Mouse (Mus musculus) ES-Bruce4 (cell line): ENCODE data around the gene Nradd. TPM values are rescaled to one million over a fixed set of nuclear protein-coding genes. Genes with fewer than 3 reads are reported as not detected.
A peak's percentile ranks its signal among the peaks of the same experiment; 100 is the strongest.

Experiments
- H3K27ac ChIP-seq: 2 replicates; pipeline ENCODE4 v1.5.1; 2012; ENCODE audit warnings: low read length, inconsistent platforms; ENCODE audit not compliant: insufficient read depth
- H3K27me3 ChIP-seq: 2 replicates; pipeline ENCODE4 v1.6.1; 2012; ENCODE audit warnings: mild to moderate bottlenecking, low read length, inconsistent platforms; ENCODE audit not compliant: control insufficient read depth, poor library complexity, insufficient read depth, severe bottlenecking
- H3K36me3 ChIP-seq: 2 replicates; pipeline ENCODE4 v1.6.1; 2012; ENCODE audit warnings: inconsistent platforms, mild to moderate bottlenecking, low read length, moderate library complexity; ENCODE audit not compliant: control insufficient read depth, poor library complexity, insufficient read depth, severe bottlenecking
- H3K4me1 ChIP-seq: one replicate; pipeline ENCODE4 v1.8.1; 2011; ENCODE audit warnings: low read length; ENCODE audit not compliant: control insufficient read depth, insufficient read depth
- H3K4me3 ChIP-seq: 2 replicates; pipeline ENCODE4 v1.5.1; 2011; ENCODE audit warnings: low read depth, mild to moderate bottlenecking, low read length
- H3K9ac ChIP-seq: 2 replicates; pipeline ENCODE4 v1.6.1; 2012; ENCODE audit warnings: low read depth, mild to moderate bottlenecking, inconsistent platforms; ENCODE audit not compliant: poor library complexity, severe bottlenecking
- H3K9me3 ChIP-seq: replicated peaks from 2 replicates; pipeline ENCODE4 v1.6.1; 2012; ENCODE audit warnings: mild to moderate bottlenecking, low read length, inconsistent platforms; ENCODE audit not compliant: control insufficient read depth, poor library complexity, insufficient read depth, severe bottlenecking
- CTCF ChIP-seq: IDR thresholded peaks from one replicate; pipeline ENCODE4 v1.8.1; 2011; ENCODE audit warnings: low read depth, low read length
- EP300 ChIP-seq: IDR thresholded peaks from 2 replicates; pipeline ENCODE4 v1.6.1; 2011; ENCODE audit warnings: low read depth, low read length; ENCODE audit not compliant: insufficient read depth
- POLR2A ChIP-seq: IDR thresholded peaks from one replicate; pipeline ENCODE4 v1.8.1; 2011; ENCODE audit warnings: low read length; ENCODE audit not compliant: insufficient read depth
- polyA plus RNA-seq: library from polyadenylated mRNA; stranded (reverse); fragments of >200 nt; gene quantifications from 2 replicates; pipeline ENCODE4 v1.2.4, GENCODE M21; 2011; ENCODE audit warnings: low read depth; ENCODE audit not compliant: missing spikeins, insufficient read depth, insufficient read length

Nradd gene
- polyA plus RNA-seq, result 43.5 and 48.0 TPM in 2 replicates

GRCm38 (mm10) chr9:110624361-110625166, at the start of gene Nradd:
Nradd (minus strand) TSS chr9:110624452.
- Histone ChIP-seq H3K9ac (peak within 1 kb of the TSS; percentile 50), H3K36me3 (0 out of 2 replicates have a peak, but pooled peaks cover under 1% of the 10 kb centered on the region), H3K4me3 (peak within 1 kb of the TSS; percentile 75), H3K27ac (peak within 1 kb of the TSS; percentile 71), H3K9me3 (no peaks in the 10 kb centered on the region), H3K27me3 (no peaks in the 10 kb centered on the region), H3K4me1 (no peaks in the 10 kb centered on the region)
- TF ChIP-seq POLR2A, result peak; percentile 61
- no peak for TF ChIP-seq EP300

GRCm38 (mm10) chr9:110673107-110673752, 49.0 kb upstream of the Nradd start:
- no peaks in the 10 kb centered on the region for H3K9me3 ChIP-seq
- no peak for TF ChIP-seq CTCF
- 0 out of 2 replicates have a peak, but pooled peaks have one; percentile 35 for TF ChIP-seq EP300
- no peak for TF ChIP-seq POLR2A
- H3K4me3 ChIP-seq, result no peak overlapping the region
- no peak overlapping the region for H3K9ac ChIP-seq
- H3K27me3 ChIP-seq, result no peaks in the 10 kb centered on the region
- H3K36me3 ChIP-seq, result no peaks in the 10 kb centered on the region
- H3K27ac ChIP-seq, result no peak overlapping the region
- peaks cover 7% of the 10 kb centered on the region for H3K4me1 ChIP-seq

GRCm38 (mm10) chr9:110672462-110673106, 48.3 kb upstream of the Nradd start:
- Histone ChIP-seq H3K27ac (no peak overlapping the region), H3K9me3 (no peaks in the 10 kb centered on the region), H3K9ac (no peak overlapping the region), H3K4me1 (peaks cover 7% of the 10 kb centered on the region), H3K36me3 (no peaks in the 10 kb centered on the region), H3K27me3 (no peaks in the 10 kb centered on the region), H3K4me3 (no peak overlapping the region)
- TF ChIP-seq CTCF (peak; percentile 76), EP300 (no peak), POLR2A (no peak)

- Histone ChIP-seq H3K36me3 (no peaks in the 10 kb centered on the region), H3K4me3 (no peak overlapping the region), H3K4me1 (peaks cover 1% of the 10 kb centered on the region), H3K27ac (no peak overlapping the region), H3K27me3 (no peaks in the 10 kb centered on the region), H3K9ac (no peak overlapping the region), H3K9me3 (no peaks in the 10 kb centered on the region)
- no peak for TF ChIP-seq EP300
These were observed 45.5 kb upstream of the Nradd start for GRCm38 (mm10) chr9:110669785-110670184.

- Histone ChIP-seq H3K27ac (no peak overlapping the region), H3K9me3 (no peaks in the 10 kb centered on the region), H3K4me3 (no peak overlapping the region), H3K27me3 (no peaks in the 10 kb centered on the region), H3K9ac (no peak overlapping the region), H3K4me1 (no peaks in the 10 kb centered on the region), H3K36me3 (no peaks in the 10 kb centered on the region)
- TF ChIP-seq CTCF (no peak), POLR2A (no peak), EP300 (no peak)
These were observed 44.5 kb upstream of the Nradd start for GRCm38 (mm10) chr9:110668601-110669293.
